Mouse (Mus musculus) myocyte (in vitro differentiated cells): ENCODE measurements around the gene Dnttip1. TPM values are rescaled to one million over a fixed set of nuclear protein-coding genes. Genes with fewer than 3 reads are reported as not detected.

Experiments
- H3K27me3 ChIP-seq: one replicate; pipeline ENCODE4 v1.6.1; 2011; ENCODE audit not compliant: control insufficient read depth, insufficient read depth, insufficient read length
- H3K36me3 ChIP-seq: one replicate; pipeline ENCODE4 v1.6.1; 2011; ENCODE audit not compliant: control insufficient read depth, insufficient read depth
- H3K4me2 ChIP-seq: one replicate; pipeline ENCODE4 v1.6.1; 2011; ENCODE audit warnings: low read depth, control low read depth
- H3K4me3 ChIP-seq: one replicate; pipeline ENCODE4 v1.5.1; 2011; ENCODE audit warnings: mild to moderate bottlenecking, control low read depth, moderate library complexity
- H3K79me2 ChIP-seq: one replicate; pipeline ENCODE4 v1.6.1; 2011; ENCODE audit not compliant: control insufficient read depth, insufficient read depth
- H3ac ChIP-seq: one replicate; pipeline ENCODE4 v1.6.1; 2011; ENCODE audit not compliant: control insufficient read depth, insufficient read length
- CEBPB ChIP-seq: IDR thresholded peaks from 2 replicates; pipeline ENCODE4 v1.6.1; 2011; ENCODE audit warnings: mild to moderate bottlenecking, moderate library complexity; ENCODE audit not compliant: poor library complexity, insufficient read depth, severe bottlenecking
- E2F4 ChIP-seq: IDR thresholded peaks from one replicate; pipeline ENCODE4 v1.6.1; 2011; ENCODE audit warnings: mild to moderate bottlenecking, control low read depth, moderate library complexity; ENCODE audit not compliant: insufficient read depth
- MAX ChIP-seq: IDR thresholded peaks from one replicate; pipeline ENCODE4 v1.6.1; 2011; ENCODE audit warnings: low read depth, mild to moderate bottlenecking, control low read depth
- MYOD1 ChIP-seq, 3 experiments: IDR thresholded peaks; one replicate each; pipeline ENCODE4 v1.6.1; 2011; ENCODE audit warnings: control low read depth in 2 of 3, low read depth in 2 of 3, mild to moderate bottlenecking in 2 of 3, moderate library complexity in 1 of 3; ENCODE audit not compliant: insufficient read length in 2 of 3, control insufficient read depth in 1 of 3
- MYOG ChIP-seq, 3 experiments: IDR thresholded peaks; one replicate each; pipeline ENCODE4 v1.6.1; 2011; ENCODE audit warnings: control low read depth in 2 of 3, low read depth in 2 of 3, mild to moderate bottlenecking in 2 of 3; ENCODE audit not compliant: insufficient read length in 2 of 3, control insufficient read depth in 1 of 3, insufficient read depth in 1 of 3
- POLR2A ChIP-seq: IDR thresholded peaks from one replicate; pipeline ENCODE4 v1.6.1; 2011; ENCODE audit warnings: low read depth, mild to moderate bottlenecking, control low read depth, moderate library complexity; ENCODE audit not compliant: insufficient read length
- POLR2AphosphoS2 ChIP-seq: IDR thresholded peaks from one replicate; pipeline ENCODE4 v1.6.1; 2011; ENCODE audit warnings: low read depth, control low read depth; ENCODE audit not compliant: insufficient read length
- REST ChIP-seq: IDR thresholded peaks from one replicate; pipeline ENCODE4 v1.6.1; 2011; ENCODE audit warnings: mild to moderate bottlenecking, control low read depth, moderate library complexity; ENCODE audit not compliant: insufficient read depth, insufficient read length
- SRF ChIP-seq: IDR thresholded peaks from one replicate; pipeline ENCODE4 v1.6.1; 2011; ENCODE audit warnings: low read depth; ENCODE audit not compliant: control insufficient read depth, insufficient read length
- TCF12 ChIP-seq: IDR thresholded peaks from one replicate; pipeline ENCODE4 v1.6.1; 2011; ENCODE audit warnings: mild to moderate bottlenecking, control low read depth; ENCODE audit not compliant: poor library complexity, insufficient read depth, severe bottlenecking
- TCF3 ChIP-seq: IDR thresholded peaks from one replicate; pipeline ENCODE4 v1.6.1; 2011; ENCODE audit warnings: low read depth, control low read depth; ENCODE audit not compliant: insufficient read length
- USF1 ChIP-seq: IDR thresholded peaks from one replicate; pipeline ENCODE4 v1.6.1; 2011; ENCODE audit warnings: low read depth, mild to moderate bottlenecking, control low read depth, moderate library complexity
- polyA plus RNA-seq: library from polyadenylated mRNA; unstranded; fragments of >200 nt; fragmentation: generic; extraction: Trizol; gene quantifications from one replicate; pipeline ENCODE4 v1.2.1, GENCODE M21; 2012; ENCODE audit warnings: missing spikeins

Dnttip1 gene
- polyA plus RNA-seq, 1 experiment = 63.0 TPM

DNA sequence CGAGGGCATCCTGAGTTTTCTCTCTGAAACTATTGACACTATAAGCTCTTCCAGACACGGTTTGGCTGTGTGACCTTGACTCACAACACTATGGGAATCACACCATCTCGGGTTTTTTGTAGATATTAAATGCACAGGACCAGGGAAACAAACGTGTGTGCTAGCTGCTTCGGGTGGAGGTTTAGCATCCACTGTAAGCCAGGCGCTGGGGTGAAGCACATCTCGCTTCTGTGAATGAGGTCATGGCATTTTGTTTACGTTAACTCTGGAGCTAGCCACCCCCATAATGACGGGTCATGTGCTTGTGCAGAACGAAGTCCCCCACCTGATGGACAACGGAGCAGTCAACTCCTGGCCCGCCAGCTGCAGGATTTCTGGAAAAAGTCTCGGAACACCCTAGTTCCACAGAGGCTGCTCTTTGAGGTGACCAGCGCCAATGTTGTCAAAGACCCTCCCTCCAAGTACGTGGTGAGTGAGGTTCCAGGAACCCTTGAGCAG lies 40.7 kb downstream of the Dnttip1 start:
- Histone ChIP-seq H3K4me2 (peak overlapping the region; percentile 98), H3ac (peak overlapping the region; percentile 70), H3K27me3 (no peaks in the 10 kb centered on the region), H3K4me3 (peak overlapping the region; percentile 46), H3K79me2 (no peaks in the 10 kb centered on the region), H3K36me3 (peaks cover 10% of the 10 kb centered on the region)
- TF ChIP-seq POLR2A = no peak
- no peak for TF ChIP-seq USF1
- TF ChIP-seq POLR2AphosphoS2 = no peak
- no peak for TF ChIP-seq TCF3
- no peak for TF ChIP-seq SRF
- TF ChIP-seq CEBPB = no peak
- no peak for TF ChIP-seq MAX
- TF ChIP-seq REST = no peak
- no peak for TF ChIP-seq MYOD1 (IDR thresholded peaks at IDR 0.05; ENCODE audit: control insufficient read depth in 1 of 3, insufficient read length in 2 of 3, low read depth in 2 of 3)
- TF ChIP-seq TCF12 = no peak
- no peak for TF ChIP-seq MYOG (IDR thresholded peaks at IDR 0.05; ENCODE audit: control insufficient read depth in 1 of 3, insufficient read depth in 1 of 3, insufficient read length in 2 of 3, low read depth in 2 of 3)
- TF ChIP-seq E2F4 = no peak

DNA sequence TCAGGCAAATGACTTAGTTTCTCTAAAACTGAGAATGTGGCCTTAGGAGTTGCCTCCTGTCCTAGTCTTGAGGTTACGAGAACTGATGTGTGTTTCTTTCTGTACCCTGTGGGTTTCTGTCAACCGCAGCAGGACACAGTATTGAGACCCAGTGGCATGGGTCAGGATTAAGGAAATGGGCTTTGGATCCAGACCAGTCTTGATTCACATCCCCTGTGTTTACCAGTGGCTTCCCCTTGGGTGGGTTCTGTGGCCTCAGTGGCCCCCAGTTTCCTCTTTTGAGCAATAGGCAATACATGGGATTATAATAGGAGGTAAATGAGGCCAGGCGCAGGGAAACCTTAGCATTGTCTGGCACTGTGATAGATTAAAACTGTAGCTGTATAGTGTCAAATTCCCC lies 41.2 kb downstream of the Dnttip1 start:
- Histone ChIP-seq H3K79me2 (no peaks in the 10 kb centered on the region), H3K27me3 (no peaks in the 10 kb centered on the region), H3ac (no peak overlapping the region), H3K4me2 (peak overlapping the region; percentile 98), H3K4me3 (peak overlapping the region; percentile 46), H3K36me3 (peaks cover 10% of the 10 kb centered on the region)
- TF ChIP-seq REST (no peak), USF1 (no peak), MYOG (IDR thresholded peaks at IDR 0.05; ENCODE audit: control insufficient read depth in 1 of 3, insufficient read depth in 1 of 3, insufficient read length in 2 of 3, low read depth in 2 of 3) (no peak), TCF12 (no peak), MAX (no peak), MYOD1 (IDR thresholded peaks at IDR 0.05; ENCODE audit: control insufficient read depth in 1 of 3, insufficient read length in 2 of 3, low read depth in 2 of 3) (no peak), E2F4 (no peak), CEBPB (no peak), TCF3 (no peak)

DNA sequence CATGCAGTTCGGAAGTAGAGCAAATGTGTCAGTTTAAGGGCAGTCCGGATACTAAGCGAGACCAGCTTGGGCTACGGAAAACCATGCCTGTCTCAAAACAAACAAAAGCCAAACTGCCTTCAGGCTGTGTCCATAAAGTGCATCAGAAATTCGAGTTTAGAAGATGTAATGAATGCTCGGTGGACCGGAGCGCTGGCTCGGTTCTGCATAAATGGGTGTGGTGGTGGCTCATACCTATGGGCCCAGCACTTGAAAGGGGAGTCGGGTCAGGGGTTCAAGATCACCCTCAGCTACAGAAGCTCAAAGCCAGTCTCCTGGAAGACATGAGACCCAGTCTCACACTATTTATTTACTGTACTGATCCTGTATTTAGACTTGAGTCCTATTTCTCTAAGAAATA lies 42.0 kb downstream of the Dnttip1 start:
- Histone ChIP-seq H3ac (no peak overlapping the region), H3K79me2 (no peaks in the 10 kb centered on the region), H3K36me3 (peaks cover 10% of the 10 kb centered on the region), H3K27me3 (no peaks in the 10 kb centered on the region), H3K4me2 (no peak overlapping the region), H3K4me3 (no peak overlapping the region)
- TF ChIP-seq POLR2AphosphoS2 (no peak), REST (no peak), SRF (no peak), TCF3 (no peak), MAX (no peak), E2F4 (no peak), MYOG (IDR thresholded peaks at IDR 0.05; ENCODE audit: control insufficient read depth in 1 of 3, insufficient read depth in 1 of 3, insufficient read length in 2 of 3, low read depth in 2 of 3) (no peak), POLR2A (no peak), MYOD1 (IDR thresholded peaks at IDR 0.05; ENCODE audit: control insufficient read depth in 1 of 3, insufficient read length in 2 of 3, low read depth in 2 of 3) (no peak)

DNA sequence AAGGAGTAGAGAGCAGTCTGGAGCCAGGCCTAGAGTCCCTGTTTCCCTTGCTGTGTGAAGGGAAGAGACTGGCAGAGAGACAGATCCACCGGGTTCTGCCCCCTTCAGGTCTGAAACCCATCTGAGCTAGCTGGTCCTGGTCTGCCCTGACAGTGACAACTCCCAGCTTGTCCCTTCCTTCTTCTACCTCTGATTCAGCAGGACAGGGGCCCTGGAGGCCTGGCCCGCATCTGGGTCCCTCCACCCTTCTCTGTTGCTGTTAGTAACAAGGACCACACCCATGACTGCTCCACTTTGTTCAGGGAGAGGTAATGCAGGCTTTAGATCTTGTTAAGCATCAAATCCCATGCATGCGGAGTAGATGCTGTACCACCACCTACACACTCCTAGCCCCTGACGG lies 42.6 kb downstream of the Dnttip1 start:
- TF ChIP-seq POLR2AphosphoS2 = no peak
- no peak for TF ChIP-seq USF1
- TF ChIP-seq SRF = no peak
- no peak for TF ChIP-seq E2F4
- TF ChIP-seq TCF3 = no peak
- TF ChIP-seq REST = no peak
- no peak for TF ChIP-seq CEBPB
- no peak for TF ChIP-seq POLR2A
- H3K27me3 ChIP-seq = no peaks in the 10 kb centered on the region
- no peak overlapping the region for H3K4me3 ChIP-seq
- no peak overlapping the region for H3K4me2 ChIP-seq
- H3K36me3 ChIP-seq = peaks cover 11% of the 10 kb centered on the region
- no peak overlapping the region for H3ac ChIP-seq
- no peaks in the 10 kb centered on the region for H3K79me2 ChIP-seq

DNA sequence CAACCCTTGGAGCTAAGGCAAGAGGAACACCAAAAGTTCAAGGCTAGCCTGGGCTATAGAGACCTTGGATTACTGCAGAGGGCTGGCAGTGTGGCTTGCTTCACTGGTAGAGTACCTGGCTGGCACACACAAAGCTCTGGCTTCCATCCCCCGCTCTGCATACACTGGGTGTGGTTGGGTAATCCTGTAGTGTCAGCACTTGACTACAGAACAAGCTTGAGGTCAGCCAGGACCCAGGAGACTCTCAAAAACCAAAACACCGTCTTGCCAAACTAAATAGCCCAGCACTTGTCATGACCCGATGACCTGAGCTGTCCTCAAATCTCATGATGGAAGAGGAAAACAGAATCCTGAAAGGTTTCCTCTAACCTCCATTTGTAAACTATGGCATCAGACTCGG lies 44.7 kb downstream of the Dnttip1 start:
- H3K4me2 ChIP-seq = no peak overlapping the region
- no peaks in the 10 kb centered on the region for H3K27me3 ChIP-seq
- H3K4me3 ChIP-seq = no peak overlapping the region
- H3K36me3 ChIP-seq = peaks cover 18% of the 10 kb centered on the region
- TF ChIP-seq USF1 (no peak), POLR2AphosphoS2 (no peak), POLR2A (no peak), MYOD1 (IDR thresholded peaks at IDR 0.05; ENCODE audit: control insufficient read depth in 1 of 3, insufficient read length in 2 of 3, low read depth in 2 of 3) (no peak)
- no peaks in the 10 kb centered on the region for H3K79me2 ChIP-seq
- H3ac ChIP-seq = no peak overlapping the region
